Mouse (Mus musculus) E14TG2a.4 (cell line): ENCODE measurements around the gene Slc39a11.

Experiments used
- H3K27me3 ChIP-seq: 2 replicates; pipeline ENCODE4 v1.6.1; 2014; ENCODE audit warnings: low read length, control low read depth; ENCODE audit not compliant: insufficient read depth
- H3K36me3 ChIP-seq: 2 replicates; pipeline ENCODE4 v1.6.1; 2014; ENCODE audit warnings: low read length, control low read depth; ENCODE audit not compliant: insufficient read depth
- H3K4me1 ChIP-seq: replicated peaks from 2 replicates; pipeline ENCODE4 v1.6.1; 2014; ENCODE audit warnings: low read depth, low read length, control low read depth
- H3K4me3 ChIP-seq: replicated peaks from 2 replicates; pipeline ENCODE4 v1.5.1; 2014; ENCODE audit warnings: mild to moderate bottlenecking, low read length
- H3K9me3 ChIP-seq: 2 replicates; pipeline ENCODE4 v1.6.1; 2014; ENCODE audit warnings: low read length, control low read depth
- CTCF ChIP-seq: conservative IDR thresholded peaks from 2 replicates; pipeline ENCODE4 v1.5.1; 2014; ENCODE audit warnings: low read length
- NANOG ChIP-seq: IDR thresholded peaks from 2 replicates; pipeline ENCODE4 v1.6.1; 2014; ENCODE audit warnings: borderline replicate concordance, low read length, mixed read lengths
- POU5F1 ChIP-seq: IDR thresholded peaks from 2 replicates; pipeline ENCODE4 v1.6.1; 2014; ENCODE audit warnings: low read length, borderline replicate concordance

Slc39a11 gene

GRCm38 (mm10) chr11:113560150-113560549, 89.7 kb downstream of the Slc39a11 start:
- H3K9me3 ChIP-seq, result no peaks in the 10 kb centered on the region
- TF ChIP-seq POU5F1, result no peak
- TF ChIP-seq NANOG, result no peak
- peaks cover 46% of the 10 kb centered on the region for H3K4me1 ChIP-seq
- H3K36me3 ChIP-seq, result peaks cover 31% of the 10 kb centered on the region
- no peak overlapping the region for H3K4me3 ChIP-seq
- peaks cover 7% of the 10 kb centered on the region; the same call in 1 of the 2 replicates for H3K27me3 ChIP-seq

- Histone ChIP-seq H3K4me1 (peaks cover 35% of the 10 kb centered on the region), H3K36me3 (peaks cover 31% of the 10 kb centered on the region), H3K9me3 (no peaks in the 10 kb centered on the region), H3K27me3 (no peaks in the 10 kb centered on the region), H3K4me3 (no peak overlapping the region)
- TF ChIP-seq CTCF (no peak), POU5F1 (no peak), NANOG (no peak)
Measured at GRCm38 (mm10) chr11:113558505-113558904, 91.4 kb downstream of the Slc39a11 start.

- no peak for TF ChIP-seq POU5F1
- no peak for TF ChIP-seq CTCF
- Histone ChIP-seq H3K27me3 (no peaks in the 10 kb centered on the region), H3K4me1 (peaks cover 38% of the 10 kb centered on the region), H3K9me3 (no peaks in the 10 kb centered on the region), H3K36me3 (peaks cover 28% of the 10 kb centered on the region), H3K4me3 (no peak overlapping the region)
Measured at GRCm38 (mm10) chr11:113556142-113556541, 93.7 kb downstream of the Slc39a11 start.

- TF ChIP-seq NANOG (no peak), POU5F1 (no peak), CTCF (no peak)
- no peak overlapping the region for H3K4me3 ChIP-seq
- H3K27me3 ChIP-seq, result no peaks in the 10 kb centered on the region
- peaks cover 46% of the 10 kb centered on the region for H3K4me1 ChIP-seq
- peaks cover 20% of the 10 kb centered on the region for H3K36me3 ChIP-seq
- H3K9me3 ChIP-seq, result no peaks in the 10 kb centered on the region
Measured at GRCm38 (mm10) chr11:113554701-113555360, 95.0 kb downstream of the Slc39a11 start.

GRCm38 (mm10) chr11:113554194-113554593, 95.7 kb downstream of the Slc39a11 start:
- Histone ChIP-seq H3K4me3 (no peak overlapping the region), H3K27me3 (no peaks in the 10 kb centered on the region), H3K4me1 (peaks cover 40% of the 10 kb centered on the region), H3K36me3 (peaks cover 15% of the 10 kb centered on the region; the same call in 1 of the 2 replicates), H3K9me3 (no peaks in the 10 kb centered on the region)
- no peak for TF ChIP-seq CTCF
- TF ChIP-seq NANOG, result no peak
- TF ChIP-seq POU5F1, result no peak

GRCm38 (mm10) chr11:113553605-113554004, 96.3 kb downstream of the Slc39a11 start:
- Histone ChIP-seq H3K4me3 (no peak overlapping the region), H3K36me3 (peaks cover 12% of the 10 kb centered on the region; the same call in 1 of the 2 replicates)
- TF ChIP-seq CTCF (no peak), NANOG (no peak), POU5F1 (no peak)

GRCm38 (mm10) chr11:113552539-113552938, 97.3 kb downstream of the Slc39a11 start:
- H3K27me3 ChIP-seq, result no peaks in the 10 kb centered on the region
- no peak overlapping the region for H3K4me3 ChIP-seq
- H3K4me1 ChIP-seq, result peaks cover 36% of the 10 kb centered on the region
- no peak for TF ChIP-seq POU5F1
- TF ChIP-seq NANOG, result no peak
- TF ChIP-seq CTCF, result no peak
- H3K9me3 ChIP-seq, result no peaks in the 10 kb centered on the region
- H3K36me3 ChIP-seq, result peaks cover 10% of the 10 kb centered on the region; the same call in 1 of the 2 replicates

More at GRCm38 (mm10) chr11:113553605-113554004, 96.3 kb downstream of the Slc39a11 start:
- Histone ChIP-seq H3K27me3 (no peaks in the 10 kb centered on the region), H3K4me1 (peaks cover 36% of the 10 kb centered on the region), H3K9me3 (no peaks in the 10 kb centered on the region)

- peaks cover 10% of the 10 kb centered on the region for H3K4me1 ChIP-seq
- no peak overlapping the region for H3K4me3 ChIP-seq
- H3K36me3 ChIP-seq, result peaks cover 5% of the 10 kb centered on the region; the same call in 1 of the 2 replicates
- peaks cover 9% of the 10 kb centered on the region for H3K9me3 ChIP-seq
- TF ChIP-seq CTCF (no peak), NANOG (no peak), POU5F1 (no peak)
- no peaks in the 10 kb centered on the region for H3K27me3 ChIP-seq
Measured at GRCm38 (mm10) chr11:113546217-113546877, 103.5 kb downstream of the Slc39a11 start.
